Mouse (Mus musculus) bone marrow macrophage, adult 2 months (primary cell): ENCODE data around the gene Ss18l1. TPM values are rescaled to one million over a fixed set of nuclear protein-coding genes. Genes with fewer than 3 reads are reported as not detected.
A peak's percentile ranks its signal among the peaks of the same experiment; 100 is the strongest.

Source experiments
- H3K27ac ChIP-seq: 2 replicates; pipeline ENCODE4 v1.5.1; 2012; ENCODE audit warnings: low read depth, low read length; ENCODE audit not compliant: insufficient read depth
- H3K4me1 ChIP-seq: 2 replicates; pipeline ENCODE4 v1.6.1; 2012; ENCODE audit warnings: low read length; ENCODE audit not compliant: control insufficient read depth, insufficient read depth
- H3K4me3 ChIP-seq: 2 replicates; pipeline ENCODE4 v1.5.1; 2012; ENCODE audit warnings: mild to moderate bottlenecking, low read length, moderate library complexity; ENCODE audit not compliant: insufficient read depth
- CTCF ChIP-seq: IDR thresholded peaks from 2 replicates; pipeline ENCODE4 v1.5.1; 2012; ENCODE audit warnings: low read depth, mild to moderate bottlenecking, low read length, moderate library complexity
- POLR2A ChIP-seq: IDR thresholded peaks from 2 replicates; pipeline ENCODE4 v1.6.1; 2012; ENCODE audit warnings: mild to moderate bottlenecking, low read depth, low read length, borderline replicate concordance
- polyA plus RNA-seq: library from polyadenylated mRNA; stranded (reverse); fragments of >200 nt; gene quantifications from 2 replicates; pipeline ENCODE4 v1.2.4, GENCODE M21; 2012; ENCODE audit not compliant: missing spikeins, insufficient read depth, insufficient read length

Gene Ss18l1
- polyA plus RNA-seq, 1 experiment, result 4.0 TPM

GRCm38 (mm10) chr2:180103978-180104658 is 61.8 kb downstream of the Ss18l1 start, which contains the start of gene Hrh3:
Gene Hrh3 (minus strand): TSS chr2:180104488.
- Histone ChIP-seq H3K4me1 (no peaks in the 10 kb centered on the region), H3K4me3 (peak within 1 kb of the TSS; percentile 53), H3K27ac (no peak within 1 kb of the TSS)
- TF ChIP-seq CTCF, result no peak
- TF ChIP-seq POLR2A, result no peak

- Histone ChIP-seq H3K27ac (no peak overlapping the region), H3K4me1 (no peaks in the 10 kb centered on the region), H3K4me3 (peak overlapping the region; percentile 25; the same call in 1 of the 2 replicates)
- no peak for TF ChIP-seq CTCF
- TF ChIP-seq POLR2A, result no peak
Observed at GRCm38 (mm10) chr2:180104659-180105377, 62.5 kb downstream of the Ss18l1 start.

GRCm38 (mm10) chr2:180105441-180106190 is 63.3 kb downstream of the Ss18l1 start:
- no peak overlapping the region for H3K4me3 ChIP-seq
- TF ChIP-seq POLR2A (no peak), CTCF (no peak)

GRCm38 (mm10) chr2:180107081-180107480 is 64.8 kb downstream of the Ss18l1 start:
- Histone ChIP-seq H3K27ac (no peak overlapping the region), H3K4me3 (no peak overlapping the region), H3K4me1 (no peaks in the 10 kb centered on the region)
- TF ChIP-seq CTCF (no peak), POLR2A (no peak)

More at GRCm38 (mm10) chr2:180105441-180106190, 63.3 kb downstream of the Ss18l1 start:
- Histone ChIP-seq H3K4me1 (no peaks in the 10 kb centered on the region), H3K27ac (no peak overlapping the region)

- Histone ChIP-seq H3K4me3 (no peak overlapping the region), H3K4me1 (no peaks in the 10 kb centered on the region), H3K27ac (no peak overlapping the region)
- TF ChIP-seq POLR2A, result no peak
- no peak for TF ChIP-seq CTCF
Observed at GRCm38 (mm10) chr2:180108285-180108684, 66.0 kb downstream of the Ss18l1 start.

- H3K27ac ChIP-seq, result no peak overlapping the region
- TF ChIP-seq CTCF (no peak), POLR2A (no peak)
- H3K4me1 ChIP-seq, result peaks cover 17% of the 10 kb centered on the region
- no peak overlapping the region for H3K4me3 ChIP-seq
Observed at GRCm38 (mm10) chr2:180113909-180114890, 71.9 kb downstream of the Ss18l1 start.

GRCm38 (mm10) chr2:180115279-180115678 is 73.0 kb downstream of the Ss18l1 start:
- H3K4me3 ChIP-seq, result no peak overlapping the region
- peaks cover 17% of the 10 kb centered on the region for H3K4me1 ChIP-seq
- no peak overlapping the region for H3K27ac ChIP-seq
- TF ChIP-seq CTCF (no peak), POLR2A (no peak)

GRCm38 (mm10) chr2:180116081-180116493 is 73.8 kb downstream of the Ss18l1 start:
- TF ChIP-seq POLR2A (no peak), CTCF (no peak)
- H3K4me3 ChIP-seq, result no peak overlapping the region
- peaks cover 21% of the 10 kb centered on the region for H3K4me1 ChIP-seq
- no peak overlapping the region for H3K27ac ChIP-seq

- Histone ChIP-seq H3K4me1 (peaks cover 21% of the 10 kb centered on the region), H3K27ac (no peak overlapping the region), H3K4me3 (no peak overlapping the region)
- TF ChIP-seq POLR2A (no peak), CTCF (no peak)
Observed at GRCm38 (mm10) chr2:180116741-180117484, 74.6 kb downstream of the Ss18l1 start.
